Mouse (Mus musculus) kidney, adult 2 months (tissue): Measurements from ENCODE around the gene Srcin1.

Source experiments
- CTCF ChIP-seq: fragments of 200-500 bp; conservative IDR thresholded peaks from 2 replicates; pipeline ENCODE4 v1.5.1; 2011; ENCODE audit warnings: low read depth, mild to moderate bottlenecking, control low read depth, low read length, moderate library complexity, mixed read lengths; ENCODE audit not compliant: insufficient read depth, insufficient read length
- POLR2A ChIP-seq: fragments of 200-500 bp; IDR thresholded peaks from one replicate; pipeline ENCODE4 v1.6.1; 2011; ENCODE audit warnings: low read depth, low read length, control low read depth

DNA sequence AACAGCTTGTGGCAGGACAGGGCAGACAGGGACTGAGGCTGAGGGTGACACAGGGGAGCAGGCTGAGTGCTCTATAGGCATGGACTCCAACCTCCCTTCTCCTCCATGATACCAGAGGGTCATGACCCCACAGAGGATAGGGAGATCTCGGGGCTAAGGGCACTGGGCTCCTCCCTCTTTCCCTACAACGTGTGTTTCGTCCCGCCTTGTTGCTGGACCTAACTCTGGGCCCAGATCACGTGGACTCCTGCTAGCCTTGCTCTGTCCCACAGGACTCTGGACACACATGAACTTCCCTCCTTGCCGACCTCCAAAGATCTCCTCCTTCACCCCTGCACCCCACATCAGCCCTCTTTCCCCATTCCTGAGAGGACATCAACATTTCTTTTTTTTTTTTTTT lies 20.8 kb downstream of the Srcin1 start:
- TF ChIP-seq CTCF: no peak
- no peak for TF ChIP-seq POLR2A
